Mouse (Mus musculus) myocyte (in vitro differentiated cells): ENCODE data around the gene Ppfibp1. TPM values are rescaled to one million over a fixed set of nuclear protein-coding genes. Genes with fewer than 3 reads are reported as not detected.

Source experiments
- H3K27me3 ChIP-seq: one replicate; pipeline ENCODE4 v1.6.1; 2011; ENCODE audit not compliant: control insufficient read depth, insufficient read depth, insufficient read length
- H3K36me3 ChIP-seq: one replicate; pipeline ENCODE4 v1.6.1; 2011; ENCODE audit not compliant: control insufficient read depth, insufficient read depth
- H3K4me2 ChIP-seq: one replicate; pipeline ENCODE4 v1.6.1; 2011; ENCODE audit warnings: low read depth, control low read depth
- H3K4me3 ChIP-seq: one replicate; pipeline ENCODE4 v1.5.1; 2011; ENCODE audit warnings: mild to moderate bottlenecking, control low read depth, moderate library complexity
- H3K79me2 ChIP-seq: one replicate; pipeline ENCODE4 v1.6.1; 2011; ENCODE audit not compliant: control insufficient read depth, insufficient read depth
- H3ac ChIP-seq: one replicate; pipeline ENCODE4 v1.6.1; 2011; ENCODE audit not compliant: control insufficient read depth, insufficient read length
- CEBPB ChIP-seq: IDR thresholded peaks from 2 replicates; pipeline ENCODE4 v1.6.1; 2011; ENCODE audit warnings: mild to moderate bottlenecking, moderate library complexity; ENCODE audit not compliant: poor library complexity, insufficient read depth, severe bottlenecking
- E2F4 ChIP-seq: IDR thresholded peaks from one replicate; pipeline ENCODE4 v1.6.1; 2011; ENCODE audit warnings: mild to moderate bottlenecking, control low read depth, moderate library complexity; ENCODE audit not compliant: insufficient read depth
- MAX ChIP-seq: IDR thresholded peaks from one replicate; pipeline ENCODE4 v1.6.1; 2011; ENCODE audit warnings: low read depth, mild to moderate bottlenecking, control low read depth
- MYOD1 ChIP-seq, 3 experiments: IDR thresholded peaks; one replicate each; pipeline ENCODE4 v1.6.1; 2011; ENCODE audit warnings: control low read depth in 2 of 3, low read depth in 2 of 3, mild to moderate bottlenecking in 2 of 3, moderate library complexity in 1 of 3; ENCODE audit not compliant: insufficient read length in 2 of 3, control insufficient read depth in 1 of 3
- MYOG ChIP-seq, 3 experiments: IDR thresholded peaks; one replicate each; pipeline ENCODE4 v1.6.1; 2011; ENCODE audit warnings: control low read depth in 2 of 3, low read depth in 2 of 3, mild to moderate bottlenecking in 2 of 3; ENCODE audit not compliant: insufficient read length in 2 of 3, control insufficient read depth in 1 of 3, insufficient read depth in 1 of 3
- POLR2A ChIP-seq: IDR thresholded peaks from one replicate; pipeline ENCODE4 v1.6.1; 2011; ENCODE audit warnings: low read depth, mild to moderate bottlenecking, control low read depth, moderate library complexity; ENCODE audit not compliant: insufficient read length
- POLR2AphosphoS2 ChIP-seq: IDR thresholded peaks from one replicate; pipeline ENCODE4 v1.6.1; 2011; ENCODE audit warnings: low read depth, control low read depth; ENCODE audit not compliant: insufficient read length
- REST ChIP-seq: IDR thresholded peaks from one replicate; pipeline ENCODE4 v1.6.1; 2011; ENCODE audit warnings: mild to moderate bottlenecking, control low read depth, moderate library complexity; ENCODE audit not compliant: insufficient read depth, insufficient read length
- SRF ChIP-seq: IDR thresholded peaks from one replicate; pipeline ENCODE4 v1.6.1; 2011; ENCODE audit warnings: low read depth; ENCODE audit not compliant: control insufficient read depth, insufficient read length
- TCF12 ChIP-seq: IDR thresholded peaks from one replicate; pipeline ENCODE4 v1.6.1; 2011; ENCODE audit warnings: mild to moderate bottlenecking, control low read depth; ENCODE audit not compliant: poor library complexity, insufficient read depth, severe bottlenecking
- TCF3 ChIP-seq: IDR thresholded peaks from one replicate; pipeline ENCODE4 v1.6.1; 2011; ENCODE audit warnings: low read depth, control low read depth; ENCODE audit not compliant: insufficient read length
- USF1 ChIP-seq: IDR thresholded peaks from one replicate; pipeline ENCODE4 v1.6.1; 2011; ENCODE audit warnings: low read depth, mild to moderate bottlenecking, control low read depth, moderate library complexity
- polyA plus RNA-seq: library from polyadenylated mRNA; unstranded; fragments of >200 nt; fragmentation: generic; extraction: Trizol; gene quantifications from one replicate; pipeline ENCODE4 v1.2.1, GENCODE M21; 2012; ENCODE audit warnings: missing spikeins

Gene Ppfibp1
- polyA plus RNA-seq, 1 experiment = 79.3 TPM

- TF ChIP-seq MYOD1 (IDR thresholded peaks at IDR 0.05; ENCODE audit: control insufficient read depth in 1 of 3, insufficient read length in 2 of 3, low read depth in 2 of 3) = no peak
- TF ChIP-seq TCF12 = no peak
- no peak for TF ChIP-seq MYOG (IDR thresholded peaks at IDR 0.05; ENCODE audit: control insufficient read depth in 1 of 3, insufficient read depth in 1 of 3, insufficient read length in 2 of 3, low read depth in 2 of 3)
- TF ChIP-seq SRF = no peak
- no peak for TF ChIP-seq POLR2AphosphoS2
- TF ChIP-seq USF1 = no peak
- TF ChIP-seq E2F4 = no peak
- TF ChIP-seq POLR2A = no peak
- no peak for TF ChIP-seq CEBPB
- no peak for TF ChIP-seq REST
- no peak for TF ChIP-seq MAX
- TF ChIP-seq TCF3 = no peak
- H3K79me2 ChIP-seq = peaks cover 21% of the 10 kb centered on the region
These were observed 155.3 kb downstream of the Ppfibp1 start for GRCm38 (mm10) chr6:147043633-147044032.

GRCm38 (mm10) chr6:147049239-147049805 lies 161.0 kb downstream of the Ppfibp1 start:
- peaks cover 28% of the 10 kb centered on the region for H3K36me3 ChIP-seq
- H3K79me2 ChIP-seq = peaks cover 3% of the 10 kb centered on the region
- no peak for TF ChIP-seq USF1
- no peak for TF ChIP-seq POLR2A
- no peak for TF ChIP-seq CEBPB
- no peak for TF ChIP-seq REST
- TF ChIP-seq TCF12 = no peak
- no peak for TF ChIP-seq SRF
- no peak for TF ChIP-seq MYOD1 (IDR thresholded peaks at IDR 0.05; ENCODE audit: control insufficient read depth in 1 of 3, insufficient read length in 2 of 3, low read depth in 2 of 3)
- TF ChIP-seq TCF3 = no peak
- TF ChIP-seq MAX = no peak
- H3K4me3 ChIP-seq = no peak overlapping the region
- H3ac ChIP-seq = no peak overlapping the region
- no peaks in the 10 kb centered on the region for H3K27me3 ChIP-seq
- H3K4me2 ChIP-seq = no peak overlapping the region

More at GRCm38 (mm10) chr6:147043633-147044032, 155.3 kb downstream of the Ppfibp1 start:
- Histone ChIP-seq H3K4me3 (peak overlapping the region; percentile 57), H3ac (peak overlapping the region; percentile 46), H3K4me2 (peak overlapping the region; percentile 96), H3K27me3 (no peaks in the 10 kb centered on the region), H3K36me3 (peaks cover 10% of the 10 kb centered on the region)

GRCm38 (mm10) chr6:147051666-147052065 lies 163.4 kb downstream of the Ppfibp1 start:
- peaks cover 28% of the 10 kb centered on the region for H3K36me3 ChIP-seq
- H3K79me2 ChIP-seq = no peaks in the 10 kb centered on the region
- no peak overlapping the region for H3K4me3 ChIP-seq
- H3ac ChIP-seq = no peak overlapping the region
- TF ChIP-seq MYOD1 (IDR thresholded peaks at IDR 0.05; ENCODE audit: control insufficient read depth in 1 of 3, insufficient read length in 2 of 3, low read depth in 2 of 3) (no peak), TCF3 (no peak), E2F4 (no peak), TCF12 (no peak), POLR2AphosphoS2 (no peak), CEBPB (no peak), SRF (no peak), POLR2A (no peak), MAX (no peak), REST (no peak), MYOG (IDR thresholded peaks at IDR 0.05; ENCODE audit: control insufficient read depth in 1 of 3, insufficient read depth in 1 of 3, insufficient read length in 2 of 3, low read depth in 2 of 3) (no peak), USF1 (no peak)
- H3K4me2 ChIP-seq = no peak overlapping the region
- no peaks in the 10 kb centered on the region for H3K27me3 ChIP-seq

GRCm38 (mm10) chr6:147052440-147052839 lies 164.2 kb downstream of the Ppfibp1 start:
- Histone ChIP-seq H3K27me3 (no peaks in the 10 kb centered on the region), H3K36me3 (peaks cover 24% of the 10 kb centered on the region), H3K4me3 (no peak overlapping the region), H3ac (no peak overlapping the region), H3K79me2 (no peaks in the 10 kb centered on the region), H3K4me2 (no peak overlapping the region)
- no peak for TF ChIP-seq MYOD1 (IDR thresholded peaks at IDR 0.05; ENCODE audit: control insufficient read depth in 1 of 3, insufficient read length in 2 of 3, low read depth in 2 of 3)
- TF ChIP-seq REST = no peak
- TF ChIP-seq USF1 = no peak
- no peak for TF ChIP-seq MAX

- H3K36me3 ChIP-seq = peaks cover 21% of the 10 kb centered on the region
- no peaks in the 10 kb centered on the region for H3K27me3 ChIP-seq
- H3K4me3 ChIP-seq = no peak overlapping the region
- no peaks in the 10 kb centered on the region for H3K79me2 ChIP-seq
- H3K4me2 ChIP-seq = no peak overlapping the region
- H3ac ChIP-seq = no peak overlapping the region
- TF ChIP-seq MYOD1 (IDR thresholded peaks at IDR 0.05; ENCODE audit: control insufficient read depth in 1 of 3, insufficient read length in 2 of 3, low read depth in 2 of 3) (no peak), REST (no peak), POLR2AphosphoS2 (no peak), TCF12 (no peak), E2F4 (no peak), POLR2A (no peak), MAX (no peak), TCF3 (no peak), CEBPB (no peak), MYOG (IDR thresholded peaks at IDR 0.05; ENCODE audit: control insufficient read depth in 1 of 3, insufficient read depth in 1 of 3, insufficient read length in 2 of 3, low read depth in 2 of 3) (no peak), SRF (no peak), USF1 (no peak)
These were observed 165.7 kb downstream of the Ppfibp1 start for GRCm38 (mm10) chr6:147053785-147054646.
